Mouse (Mus musculus): ENCODE measurements around the gene Pcdh19. TPM values are rescaled to one million over a fixed set of nuclear protein-coding genes. Genes with fewer than 3 reads are reported as not detected.

Pcdh19 gene
- total RNA-seq, 2 experiments from 2014 or later: 9.5 to 11.4 TPM

- peak; percentile 5 for DNase-seq
These were observed 31.2 kb downstream of the Pcdh19 start for GRCm38 (mm10) chrX:133657308-133658302.

- no peak for DNase-seq
These were observed 32.8 kb downstream of the Pcdh19 start for GRCm38 (mm10) chrX:133655876-133656538.

GRCm38 (mm10) chrX:133655196-133655595 lies 33.6 kb downstream of the Pcdh19 start:
- no peak for DNase-seq

GRCm38 (mm10) chrX:133653071-133653470 lies 35.7 kb downstream of the Pcdh19 start:
- DNase-seq: no peak

- no peak for DNase-seq
These were observed 38.4 kb downstream of the Pcdh19 start for GRCm38 (mm10) chrX:133650379-133650778.

GRCm38 (mm10) chrX:133647809-133648208 lies 41.0 kb downstream of the Pcdh19 start:
- no peak for DNase-seq

GRCm38 (mm10) chrX:133639445-133639844 lies 49.3 kb downstream of the Pcdh19 start:
- no peak for DNase-seq

GRCm38 (mm10) chrX:133629538-133629937 lies 59.2 kb downstream of the Pcdh19 start:
- no peak for DNase-seq

- DNase-seq: no peak
These were observed 70.6 kb downstream of the Pcdh19 start for GRCm38 (mm10) chrX:133618222-133618621.

- no peak for DNase-seq
These were observed 83.0 kb downstream of the Pcdh19 start for GRCm38 (mm10) chrX:133605828-133606227.

GRCm38 (mm10) chrX:133604272-133604671 lies 84.5 kb downstream of the Pcdh19 start:
- no peak for DNase-seq

- no peak for DNase-seq
These were observed 86.7 kb downstream of the Pcdh19 start for GRCm38 (mm10) chrX:133602068-133602467.

- DNase-seq: no peak
These were observed 87.1 kb downstream of the Pcdh19 start for GRCm38 (mm10) chrX:133601658-133602057.

- DNase-seq: no peak
These were observed 87.6 kb downstream of the Pcdh19 start for GRCm38 (mm10) chrX:133601195-133601594.

GRCm38 (mm10) chrX:133575601-133576382 lies 113.0 kb downstream of the Pcdh19 start:
- no peak for DNase-seq

- no peak for DNase-seq
These were observed 123.4 kb downstream of the Pcdh19 start for GRCm38 (mm10) chrX:133565355-133565754.

Other genes with a start within 250 kb of the Pcdh19 start
- 1 to 10 TPM in 1 of 2 experiments, under 1 TPM in 1; 0.94 to 3.2 TPM for gene Tnmd, start 162.0 kb upstream of the Pcdh19 start, total RNA-seq (2021)
- 10 to 100 TPM; 31.4 to 40.2 TPM for gene Tspan6, start 209.4 kb upstream of the Pcdh19 start, total RNA-seq (2021)
- 1 to 10 TPM; 2.5 to 4.4 TPM for gene Srpx2, start 219.4 kb upstream of the Pcdh19 start, total RNA-seq (2021)

Data from adrenal gland, postnatal 10 days (tissue).